Mouse (Mus musculus): ENCODE results near the gene Tanc2.

- TF ChIP-seq CTCF (IDR thresholded peaks at IDR 0.05; ENCODE audit: insufficient read depth, low read depth, low read length), result no peak
- TF ChIP-seq POLR2A (IDR thresholded peaks at IDR 0.05; ENCODE audit: insufficient read depth, low read depth, low read length), result no peak
Measured at GRCm38 (mm10) chr11:105545801-105546200, 44.0 kb upstream of the Tanc2 start.

Measured in olfactory bulb, adult 2 months (tissue).